Mouse (Mus musculus) layer of hippocampus, adult 9-11 months (tissue): ENCODE data around the gene Tiam1.
"Not testable (repeated sequence)": the region's sequence is repeated elsewhere in the genome, so short reads cannot be mapped to it uniquely, and the experiment has no call there.

Source experiments
- DNase-seq: peaks from one replicate; pipeline ENCODE4 v3.0.0; 2022

The Tiam1 gene

DNA sequence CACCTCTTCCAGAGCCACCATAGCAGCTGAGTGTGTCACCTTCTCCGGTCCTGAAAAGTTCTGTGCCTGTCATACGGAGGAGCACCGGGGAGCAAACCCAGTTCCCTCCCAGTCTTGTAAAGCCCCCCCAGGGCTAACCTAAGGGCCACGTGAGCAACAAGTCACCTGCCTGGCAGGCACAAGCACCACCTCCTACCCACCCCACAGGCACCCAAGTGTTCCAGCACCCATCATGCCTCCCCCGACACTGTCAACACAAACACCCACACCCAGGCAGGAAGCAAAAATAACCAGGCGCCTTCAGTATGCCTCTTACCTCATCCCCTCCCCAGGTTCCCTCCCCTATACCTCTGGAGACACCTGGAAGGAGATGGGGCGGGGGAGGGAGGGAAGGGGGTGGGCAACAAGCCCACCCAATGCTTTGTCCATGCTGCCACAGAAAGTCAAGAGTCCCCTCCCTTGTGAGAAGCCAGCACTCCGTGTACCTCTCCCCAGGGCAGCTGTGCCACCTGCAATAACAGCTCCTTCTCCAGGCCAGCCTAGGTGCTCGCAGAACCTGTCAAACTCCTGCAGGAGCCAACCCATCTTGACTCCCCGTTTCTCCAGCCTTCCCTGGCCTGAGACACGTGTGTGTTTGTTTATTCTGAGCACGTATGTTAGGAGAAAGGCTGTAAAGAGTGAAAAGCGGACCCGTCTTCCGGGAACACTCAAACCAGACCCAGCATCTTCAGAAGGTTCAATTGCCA is 38.7 kb downstream of the Tiam1 start:
- peak; percentile 55 for DNase-seq

DNA sequence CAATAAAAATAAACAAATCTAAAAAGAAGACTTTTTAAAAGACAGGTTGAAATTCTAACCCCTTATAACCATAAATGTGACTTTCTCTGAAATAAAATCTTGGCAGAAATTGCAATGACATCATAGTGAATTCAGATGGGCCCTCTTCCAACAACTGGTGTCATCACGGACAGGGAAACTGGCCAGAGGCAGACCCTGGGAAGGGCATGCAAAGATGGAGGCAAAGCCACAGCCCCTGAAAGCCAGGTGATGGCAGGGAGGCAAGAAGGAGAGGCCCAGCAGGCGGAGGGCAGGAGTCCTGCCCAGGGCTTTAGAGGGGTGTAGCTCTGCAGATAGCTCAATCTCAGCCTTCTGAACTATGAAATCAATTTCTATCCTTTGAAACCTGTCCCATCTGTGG is 39.8 kb downstream of the Tiam1 start:
- DNase-seq, result no peak

DNA sequence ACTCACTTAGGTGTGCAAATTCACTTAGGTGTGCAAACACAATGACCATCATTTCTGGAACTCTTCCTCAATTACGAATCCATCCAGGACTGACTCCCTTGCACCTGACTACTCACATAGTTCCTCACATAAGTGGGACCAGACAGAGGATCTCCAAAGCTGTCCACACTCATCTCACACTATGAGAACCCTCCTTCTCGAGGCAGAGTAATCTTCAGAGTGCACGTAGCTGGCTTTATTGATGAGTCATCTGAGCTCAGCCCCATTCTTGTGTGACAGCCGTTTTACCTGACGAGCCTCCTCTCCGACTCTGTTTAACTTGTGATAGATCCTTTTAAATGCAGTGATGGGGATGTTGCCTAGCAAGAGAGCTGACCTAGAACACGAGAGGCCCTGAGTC is 41.0 kb downstream of the Tiam1 start:
- DNase-seq, result no peak

DNA sequence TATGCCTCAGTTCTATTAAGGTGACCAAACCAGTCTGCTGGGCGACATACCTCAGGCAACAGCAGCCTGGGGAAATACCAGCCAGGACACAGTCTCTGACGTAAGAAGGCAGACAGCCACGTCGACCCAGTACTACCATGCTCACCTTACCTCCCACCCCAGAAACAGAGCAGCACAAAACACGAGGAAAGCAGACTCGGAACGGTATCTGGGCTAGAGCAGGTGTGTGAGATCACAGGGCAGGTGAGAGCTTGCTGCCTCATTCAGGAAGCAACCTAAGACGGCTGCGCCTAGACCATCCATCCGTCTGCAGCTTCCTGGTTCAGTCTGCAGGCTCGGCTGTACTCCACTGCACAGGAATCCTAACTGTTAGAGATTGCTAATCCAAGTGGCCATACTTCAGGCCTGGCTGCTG is 45.4 kb downstream of the Tiam1 start:
- DNase-seq, result no peak

DNA sequence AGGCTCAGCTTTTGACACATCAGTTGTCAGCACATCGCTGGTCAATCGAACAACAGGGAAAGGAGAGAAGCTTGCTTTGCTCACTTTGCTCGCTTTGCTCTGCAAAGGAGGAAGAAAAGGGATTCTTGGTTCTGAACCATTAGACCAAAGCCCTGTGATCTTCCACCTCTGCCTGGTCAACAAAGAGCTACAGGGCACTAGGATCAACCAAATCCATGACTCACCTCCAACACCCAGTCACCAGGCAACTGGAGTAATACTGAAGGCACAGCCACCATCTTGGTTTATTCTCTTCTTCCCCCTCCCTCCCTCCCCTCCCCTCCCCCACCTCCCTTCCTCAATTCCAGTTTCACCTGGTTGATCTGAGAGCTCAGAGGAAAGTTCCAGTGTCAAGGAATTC is 45.8 kb downstream of the Tiam1 start:
- no peak for DNase-seq

DNA sequence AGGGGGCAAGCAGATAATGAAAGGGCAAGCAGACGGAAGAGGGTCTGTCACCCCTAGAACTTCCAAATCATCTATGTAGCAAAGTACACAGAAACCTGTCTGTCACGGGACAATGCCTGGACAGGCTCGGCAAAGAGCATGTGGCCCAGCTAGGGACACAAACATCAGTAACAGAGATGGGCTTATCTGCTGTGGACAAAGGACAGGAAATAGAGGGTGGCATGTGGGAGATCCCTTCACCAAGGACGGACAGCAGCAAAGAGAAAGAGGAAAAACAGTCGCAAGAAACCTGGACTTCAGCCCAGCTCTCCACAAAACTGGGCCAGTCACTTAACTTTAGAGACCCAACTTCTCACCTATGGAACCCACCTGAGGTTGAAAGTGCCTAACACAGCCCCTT is 47.6 kb downstream of the Tiam1 start:
- no peak for DNase-seq

DNA sequence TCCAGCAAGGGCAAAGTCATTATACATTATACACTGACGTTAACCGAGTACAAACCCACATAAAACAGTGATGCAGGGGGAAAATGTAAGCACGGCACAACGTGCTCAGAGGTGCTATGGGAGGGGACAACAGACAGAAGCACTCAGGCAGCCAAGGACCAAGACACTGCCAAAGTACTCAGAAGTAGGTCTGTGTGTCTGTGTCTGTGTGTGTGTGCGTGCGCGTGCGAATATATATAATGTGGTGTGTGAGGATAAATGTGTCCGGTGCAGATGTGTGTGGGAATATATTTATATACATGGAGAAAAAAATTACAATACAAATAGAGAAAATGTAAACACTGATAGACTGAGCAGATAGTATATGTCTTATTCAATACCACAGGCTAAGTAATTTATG is 50.6 kb downstream of the Tiam1 start:
- DNase-seq, result no peak

DNA sequence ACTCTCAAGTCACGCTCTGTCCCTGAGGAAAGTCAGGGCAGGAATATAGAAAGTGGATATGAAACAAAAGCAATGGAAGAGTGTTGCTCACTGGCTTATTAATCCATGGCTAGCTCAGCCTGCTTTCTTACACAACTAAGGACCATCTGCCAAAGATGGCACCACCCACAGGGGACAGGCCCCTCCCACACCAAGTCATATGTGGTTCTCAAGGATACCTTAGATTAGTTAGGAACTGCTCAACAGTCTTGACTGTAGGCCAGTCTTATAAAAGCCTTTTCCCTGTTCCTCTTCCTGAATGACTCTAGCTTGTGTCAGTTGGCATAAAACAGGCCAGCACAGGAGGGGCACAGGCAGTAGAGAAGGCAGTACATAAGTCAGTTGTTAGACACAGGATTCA is 51.7 kb downstream of the Tiam1 start:
- DNase-seq, result no peak

DNA sequence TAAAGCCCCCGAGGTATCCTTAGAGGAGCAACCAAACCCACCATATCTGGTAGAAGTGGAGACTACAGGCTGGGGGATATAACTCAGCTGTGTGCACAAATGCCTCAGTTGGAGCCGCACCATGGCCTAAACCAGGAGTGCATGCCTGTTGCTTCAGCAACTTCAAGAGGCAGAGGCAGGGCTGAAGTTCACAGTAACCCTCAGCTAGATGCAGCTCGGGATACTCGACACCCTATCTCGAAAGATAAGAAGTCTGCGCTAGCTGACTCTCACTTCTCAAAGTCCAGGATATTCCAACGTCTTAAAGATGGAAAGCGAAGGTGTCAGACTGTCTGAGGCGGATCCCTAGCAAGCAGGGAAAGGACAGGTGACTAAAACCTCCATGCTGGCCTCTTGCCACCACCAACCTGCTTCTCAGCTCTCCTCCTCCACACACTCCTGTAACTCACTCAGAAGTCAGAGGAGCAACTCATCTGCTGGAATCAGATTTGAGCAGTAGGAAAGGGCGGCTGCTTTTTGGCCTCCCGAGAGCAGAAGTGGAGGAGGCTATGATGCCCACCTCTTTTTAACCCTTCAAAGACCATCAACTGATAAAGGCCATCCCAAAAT is 52.4 kb downstream of the Tiam1 start:
- no peak for DNase-seq

DNA sequence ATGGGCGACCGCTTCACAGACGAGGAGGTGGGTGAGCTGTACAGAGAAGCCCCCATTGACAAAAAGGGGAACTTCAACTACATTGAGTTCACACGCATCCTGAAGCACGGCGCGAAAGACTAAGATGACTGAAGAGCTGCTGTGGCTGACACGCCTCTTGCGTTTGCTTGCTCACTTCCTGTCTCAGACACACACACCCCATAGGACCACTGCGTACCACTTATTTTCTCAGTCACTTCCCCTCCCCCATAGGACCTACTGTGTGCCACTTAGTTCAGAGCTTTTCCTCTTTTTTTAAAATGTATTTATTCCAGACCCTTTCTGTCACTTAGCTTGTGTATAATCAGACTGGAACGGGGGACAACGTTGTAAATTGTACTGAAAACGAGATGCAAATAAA is 53.2 kb downstream of the Tiam1 start:
- DNase-seq, result no peak

DNA sequence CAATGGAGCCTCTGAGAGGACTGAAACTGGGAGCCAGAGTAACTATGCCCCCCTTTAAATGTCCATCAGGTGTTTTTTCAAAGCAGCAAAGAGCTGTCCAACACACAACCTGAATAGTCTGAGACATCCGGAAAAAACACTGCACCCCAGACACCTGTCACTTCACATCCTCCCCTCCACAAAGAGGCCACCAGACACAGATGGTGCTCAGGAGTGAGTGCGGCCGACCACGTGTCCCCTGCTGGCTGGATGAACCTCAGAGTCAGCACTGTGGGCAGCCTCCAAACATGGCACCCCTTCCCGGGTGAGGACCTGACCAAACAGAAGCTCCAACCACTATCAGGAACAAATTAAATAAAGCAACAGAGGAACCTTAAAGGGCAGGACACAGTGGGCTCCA is 56.3 kb downstream of the Tiam1 start:
- DNase-seq, result no peak

DNA sequence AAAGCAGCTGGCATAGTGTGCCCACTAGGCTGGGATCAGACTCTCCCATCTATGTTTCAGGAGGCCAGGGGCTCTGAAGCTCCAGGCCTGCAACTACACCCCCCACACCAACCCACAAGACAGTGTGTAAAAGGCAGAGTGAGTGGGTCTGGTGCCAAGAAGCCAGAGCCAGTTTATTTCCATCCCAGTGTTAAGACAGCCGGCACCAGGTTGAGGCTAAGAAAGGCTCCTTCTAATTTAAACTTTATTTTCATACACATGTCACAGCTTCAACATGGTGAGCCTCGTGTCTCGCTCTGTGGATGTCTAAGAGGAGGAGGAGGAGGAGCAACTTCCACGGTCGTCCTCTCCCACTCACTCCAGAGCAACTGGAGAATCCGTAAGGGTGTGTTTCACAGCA is 57.5 kb downstream of the Tiam1 start:
- peak; percentile 87 for DNase-seq

DNA sequence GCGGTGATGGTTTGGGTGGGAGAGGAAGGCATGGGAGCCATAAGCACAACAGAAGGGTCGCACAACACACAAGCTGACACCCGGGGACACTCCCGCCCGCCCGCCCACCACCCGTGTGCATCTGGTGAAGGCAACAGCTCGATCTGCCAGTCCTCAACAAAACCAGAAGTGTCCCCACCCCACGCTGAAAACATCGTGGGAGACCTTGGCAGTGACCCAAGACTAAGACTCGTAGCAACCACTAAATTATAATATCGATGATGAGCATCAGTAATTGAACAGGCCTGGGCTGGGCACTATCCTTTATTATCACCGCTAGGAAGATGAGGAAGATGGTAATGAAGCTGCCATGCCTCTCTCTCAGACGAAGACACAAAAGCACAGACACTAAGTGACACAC is 58.0 kb downstream of the Tiam1 start:
- DNase-seq, result peak; percentile 86

DNA sequence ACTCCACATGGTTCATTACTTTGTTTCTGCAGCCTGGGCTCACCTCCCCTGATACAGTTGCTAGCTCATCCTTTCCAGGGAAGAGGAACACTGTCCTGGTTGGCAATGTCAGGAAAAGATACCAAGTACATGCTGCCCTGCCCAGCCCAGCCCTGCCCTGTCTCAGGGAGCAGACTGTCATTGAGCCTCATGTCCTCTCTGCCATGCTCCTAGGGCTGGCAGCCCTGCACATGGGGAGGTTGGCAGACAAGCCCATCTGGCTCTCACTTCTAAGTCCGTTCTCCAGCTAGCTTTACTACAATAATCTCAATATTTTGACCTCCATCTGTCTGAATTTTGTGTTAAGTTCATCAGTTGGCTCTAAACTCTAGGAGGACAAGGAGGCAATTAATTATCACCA is 62.4 kb downstream of the Tiam1 start:
- no peak for DNase-seq

DNA sequence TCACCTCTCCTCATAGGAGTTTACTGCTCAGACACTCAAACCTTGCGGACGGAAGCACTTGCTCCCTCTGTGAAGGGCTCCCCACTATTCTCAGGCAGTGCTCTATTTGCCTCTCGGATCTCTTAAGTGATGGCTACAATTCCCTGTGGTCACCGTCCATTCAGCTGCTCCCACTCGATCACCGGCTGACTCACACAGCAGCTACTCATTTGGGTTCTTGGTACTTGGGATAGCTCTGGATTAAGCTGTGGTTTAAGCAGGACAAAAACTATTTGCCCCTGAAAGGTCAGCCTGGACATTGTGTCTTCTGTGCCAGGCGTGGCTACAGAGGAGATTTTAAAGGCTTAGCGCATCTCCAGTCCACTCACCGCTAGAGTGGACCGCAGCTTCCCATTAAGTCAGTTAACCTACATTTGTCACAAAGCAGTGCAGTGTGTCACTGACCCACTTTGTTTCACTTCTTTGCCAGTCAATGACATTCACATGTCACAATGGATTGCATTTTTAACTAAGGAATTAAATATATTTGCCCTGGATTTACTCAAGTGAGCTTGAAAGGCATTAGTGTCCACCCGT is 64.7 kb downstream of the Tiam1 start:
- DNase-seq, result no peak

DNA sequence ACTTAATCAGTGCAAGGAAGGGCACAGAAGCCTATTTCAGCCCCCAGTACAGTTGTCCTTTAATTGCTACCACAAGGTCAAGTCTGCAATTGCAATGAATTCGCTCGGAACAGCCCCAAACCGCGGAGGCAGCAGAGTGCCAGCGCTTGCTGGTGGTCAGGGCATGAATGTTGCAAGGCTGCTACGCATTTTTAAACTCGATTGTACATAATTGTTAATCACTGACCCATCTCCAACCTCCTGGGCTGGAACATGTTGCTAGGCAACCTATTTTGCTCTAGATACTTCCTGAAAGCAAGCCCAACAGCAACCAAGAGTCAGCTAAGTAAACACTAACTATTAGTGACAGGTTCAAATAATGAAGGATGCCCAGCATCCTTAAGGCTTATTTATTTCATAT is 70.1 kb downstream of the Tiam1 start:
- DNase-seq, result no peak

DNA sequence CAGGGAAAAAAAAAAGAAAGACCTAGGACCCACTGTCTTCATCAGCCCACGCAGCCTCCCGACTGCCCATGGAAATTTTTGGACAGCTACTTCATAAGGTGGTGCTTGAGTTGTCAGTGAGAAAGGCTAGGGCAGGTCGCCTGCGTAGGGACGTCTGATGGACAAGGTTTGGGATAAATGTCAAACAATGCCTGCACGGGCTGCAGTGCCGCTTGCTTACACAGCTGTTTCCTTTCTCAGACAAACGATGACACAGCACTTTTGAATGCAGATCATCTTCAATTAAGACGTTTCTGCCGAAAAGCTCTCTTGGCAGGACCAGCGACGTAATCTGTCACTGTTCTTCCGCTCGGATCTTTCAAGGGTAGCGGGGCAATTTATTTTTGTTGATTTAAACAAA is 70.9 kb downstream of the Tiam1 start:
- no peak for DNase-seq

DNA sequence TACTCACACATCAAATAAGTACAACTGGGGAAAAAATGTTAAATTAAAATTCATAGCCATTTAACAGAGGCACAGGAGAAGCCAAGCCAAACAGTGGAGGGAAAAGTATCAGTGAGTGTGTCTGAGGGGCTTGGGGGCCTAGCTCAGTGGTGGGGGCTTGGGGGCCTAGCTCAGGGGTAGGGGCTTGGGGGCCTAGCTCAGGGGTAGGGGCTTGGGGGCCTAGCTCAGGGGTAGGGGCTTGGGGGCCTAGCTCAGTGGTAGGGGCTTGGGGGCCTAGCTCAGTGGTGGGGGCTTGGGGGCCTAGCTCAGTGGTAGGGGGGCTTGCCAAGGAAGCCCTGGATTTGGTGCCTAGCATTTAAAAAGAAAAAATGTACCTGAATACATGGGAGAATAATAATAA is 72.4 kb downstream of the Tiam1 start:
- not testable (repeated sequence) for DNase-seq

DNA sequence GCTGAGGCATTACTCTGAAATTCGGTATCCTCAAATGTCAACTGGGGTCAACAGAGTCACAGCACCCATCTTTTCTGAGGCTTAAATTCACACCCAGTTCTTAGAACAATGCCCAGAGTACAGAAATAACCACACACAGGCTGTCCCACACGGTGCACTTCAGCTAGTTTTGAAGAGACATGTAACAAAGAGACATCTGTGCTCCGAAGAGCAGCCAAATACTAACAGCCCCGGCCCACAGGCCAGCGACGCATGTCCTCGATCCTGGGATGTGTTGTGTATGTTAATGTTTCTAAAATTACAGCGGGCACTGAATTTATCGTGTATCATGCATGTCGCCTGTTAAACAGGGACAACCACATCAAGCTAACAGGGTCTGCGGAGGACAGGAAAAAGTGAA is 73.5 kb downstream of the Tiam1 start:
- DNase-seq, result peak; percentile 74

DNA sequence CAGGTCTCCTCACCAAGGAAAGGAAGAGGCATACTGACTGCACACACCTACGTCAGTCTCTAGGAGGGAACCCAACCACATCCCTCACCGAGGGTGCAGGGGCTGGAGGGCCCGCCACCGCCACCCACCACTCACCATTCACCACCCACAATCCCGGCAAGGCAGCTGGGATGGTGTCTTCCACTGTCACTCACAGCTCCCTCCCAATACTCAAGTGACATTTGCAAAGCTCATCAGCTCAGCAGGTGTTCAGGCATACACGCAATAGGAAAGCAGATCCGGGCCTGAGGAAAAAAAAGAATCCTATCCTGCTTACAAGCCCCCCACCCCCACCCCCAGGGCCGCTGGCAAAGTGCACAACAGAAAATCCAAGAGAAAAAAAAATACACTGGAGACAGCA is 74.4 kb downstream of the Tiam1 start:
- DNase-seq, result no peak

DNA sequence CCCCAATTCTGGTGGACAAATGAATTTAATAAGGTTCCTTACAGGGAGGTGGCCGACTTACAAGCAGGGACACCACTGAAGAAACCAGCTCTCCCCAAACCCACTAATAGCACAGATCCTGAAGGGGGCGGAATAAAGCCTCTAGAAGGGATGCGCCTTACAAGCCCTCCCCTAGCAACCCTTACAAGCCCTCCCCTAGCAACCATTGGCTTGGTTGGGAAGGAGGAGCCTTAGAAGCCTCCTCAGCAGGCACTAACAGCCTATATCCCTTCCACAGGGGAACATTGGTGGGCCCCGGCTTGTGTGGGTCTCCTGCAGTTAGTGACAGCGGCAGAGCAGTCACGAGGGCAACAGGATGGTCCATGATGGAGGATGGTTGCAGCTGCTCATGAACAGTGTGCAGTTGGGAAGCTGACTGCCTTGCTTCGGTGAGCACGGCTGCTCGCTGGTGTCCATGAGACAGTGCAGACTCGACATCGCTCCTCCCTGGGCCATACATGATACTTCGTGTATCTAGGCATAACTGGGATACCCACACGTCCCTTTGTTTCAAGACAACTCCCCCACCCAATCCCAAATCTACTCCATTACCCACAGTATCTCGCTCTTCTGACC is 90.6 kb downstream of the Tiam1 start:
- no peak for DNase-seq

DNA sequence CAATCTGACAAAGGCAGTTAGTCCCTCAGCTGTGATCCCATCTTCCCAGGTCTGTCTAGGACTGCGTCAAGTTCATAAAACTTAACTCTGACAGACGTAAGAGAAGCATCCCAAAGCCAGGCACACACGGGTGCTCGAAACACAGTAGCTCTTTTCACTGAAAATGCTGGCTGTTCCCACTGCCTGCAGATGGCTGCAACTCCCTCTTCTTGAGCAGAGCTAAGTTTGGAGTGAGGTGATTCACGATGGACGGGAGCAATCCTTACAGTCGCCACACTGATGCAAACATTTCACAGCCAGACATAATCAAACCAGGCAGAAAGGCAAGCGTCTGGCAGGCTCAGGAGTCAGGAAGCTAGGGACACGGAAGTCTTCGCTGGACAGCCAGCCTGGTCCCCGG is 91.2 kb downstream of the Tiam1 start:
- no peak for DNase-seq

DNA sequence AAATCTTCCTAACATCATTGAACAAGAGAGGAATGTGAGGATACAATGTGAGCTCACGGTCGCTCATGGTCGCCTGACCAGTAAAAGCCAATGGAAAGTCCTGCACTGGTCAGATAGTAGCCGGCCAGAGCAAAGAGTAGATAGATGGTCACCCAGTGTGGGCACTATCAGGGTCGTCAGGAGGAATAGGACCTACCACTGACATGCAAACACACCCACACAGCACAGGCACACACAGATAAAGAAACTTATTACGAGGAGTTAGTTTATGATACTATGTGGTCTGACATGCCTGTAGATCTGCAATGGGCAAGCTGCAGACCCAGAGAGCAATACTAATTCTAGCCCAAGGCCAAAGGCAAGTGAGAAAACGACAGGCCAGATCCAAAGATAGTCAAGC is 92.5 kb downstream of the Tiam1 start:
- no peak for DNase-seq

DNA sequence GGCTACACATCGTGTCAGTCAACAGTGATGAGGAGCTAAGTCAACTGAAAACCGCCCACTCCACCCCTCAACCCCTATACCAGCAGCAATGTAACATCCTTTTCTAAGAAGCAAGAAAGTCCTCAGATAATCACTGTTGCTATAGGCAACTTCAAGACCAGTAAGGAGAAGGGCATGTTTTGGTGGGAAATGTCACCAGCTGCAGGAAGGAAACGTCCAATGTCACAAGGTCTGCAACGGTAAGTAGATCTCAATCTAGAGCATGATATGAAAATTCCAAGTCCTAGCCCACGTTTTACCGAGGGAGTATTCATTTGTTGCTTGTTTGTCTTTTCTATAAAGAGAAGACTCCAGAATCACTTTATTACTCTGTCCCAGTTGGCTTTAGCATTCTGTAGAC is 95.7 kb downstream of the Tiam1 start:
- DNase-seq, result no peak
